Mouse (Mus musculus) neural tube, embryonic 12.5 days (tissue): ENCODE results near the gene Tnpo2. TPM values are rescaled to one million over a fixed set of nuclear protein-coding genes. Genes with fewer than 3 reads are reported as not detected.
A peak's percentile ranks its signal among the peaks of the same experiment; 100 is the strongest.

Source experiments
- ATAC-seq: fragments of 200-750 bp; cut with Nextera tagmentation; 2 replicates; pipeline ENCODE4 v1.8.0; 2017; ENCODE audit warnings: low read depth, mild to moderate bottlenecking, moderate TSS enrichment, moderate library complexity; ENCODE audit not compliant: low FRiP score
- H3K27ac ChIP-seq: fragments of 300-500 bp; sonication (generic); 2 replicates; pipeline ENCODE4 v1.5.1; 2016
- H3K27me3 ChIP-seq: fragments of 300-500 bp; sonication (generic); replicated peaks from 2 replicates; pipeline ENCODE4 v1.6.1; 2016; ENCODE audit warnings: mild to moderate bottlenecking
- H3K36me3 ChIP-seq: fragments of 300-500 bp; sonication (generic); 2 replicates; pipeline ENCODE4 v1.6.1; 2016; ENCODE audit warnings: mild to moderate bottlenecking
- H3K4me1 ChIP-seq: fragments of 300-500 bp; sonication (generic); 2 replicates; pipeline ENCODE4 v1.6.1; 2016
- H3K4me2 ChIP-seq: fragments of 300-500 bp; sonication (generic); replicated peaks from 2 replicates; pipeline ENCODE4 v1.6.1; 2016; ENCODE audit warnings: mild to moderate bottlenecking
- H3K4me3 ChIP-seq: fragments of 300-500 bp; sonication (generic); 2 replicates; pipeline ENCODE4 v1.5.1; 2016
- H3K9ac ChIP-seq: fragments of 300-500 bp; sonication (generic); 2 replicates; pipeline ENCODE4 v1.6.1; 2016; ENCODE audit warnings: mild to moderate bottlenecking
- H3K9me3 ChIP-seq: fragments of 300-500 bp; sonication (generic); 2 replicates; pipeline ENCODE4 v1.6.1; 2016; ENCODE audit warnings: mild to moderate bottlenecking
- WGBS: fragments of 180-500 bp; shearing (Covaris S2); methylation state at CpG from one replicate; pipeline ENCODE4 v1.1.7; 2016; 5-methylcytosine and 5-hydroxymethylcytosine counted together
- polyA plus RNA-seq: library from polyadenylated mRNA; unstranded; fragments of >200 nt; fragmentation: Nextera tagmentation; extraction: Ambion mirVana; gene quantifications from 2 replicates; pipeline ENCODE4 v1.2.1, GENCODE M21; 2016

Gene Tnpo2
- 39.2 and 40.4 TPM in 2 replicates for polyA plus RNA-seq

- peaks cover 30% of the 10 kb centered on the region for H3K4me1 ChIP-seq
- H3K4me3 ChIP-seq = peak within 1 kb of the TSS; percentile 89
- H3K4me2 ChIP-seq = peak within 1 kb of the TSS; percentile 99
- no peaks in the 10 kb centered on the region for H3K9me3 ChIP-seq
- whole genome bisulfite sequencing = under 1% methylated on average over 59 of the region's 59 CpGs
- H3K27ac ChIP-seq = peak within 1 kb of the TSS; percentile 98
- H3K9ac ChIP-seq = peak within 1 kb of the TSS; percentile 95
- ATAC-seq = peak; percentile 92
- no peaks in the 10 kb centered on the region for H3K27me3 ChIP-seq
- peaks cover 39% of the 10 kb centered on the region for H3K36me3 ChIP-seq
Measured at GRCm38 (mm10) chr8:85036718-85037365, at the start of gene Tnpo2. Tnpo2 (plus strand) TSS chr8:85036915.

- Histone ChIP-seq H3K9me3 (no peaks in the 10 kb centered on the region), H3K27me3 (peaks cover 32% of the 10 kb centered on the region), H3K27ac (no peak overlapping the region), H3K4me1 (peaks cover 26% of the 10 kb centered on the region), H3K36me3 (no peaks in the 10 kb centered on the region), H3K9ac (no peak overlapping the region), H3K4me2 (no peak overlapping the region), H3K4me3 (no peak overlapping the region)
- no peak for ATAC-seq
- WGBS = 83% methylated on average over 5 of the region's 5 CpGs
Measured at GRCm38 (mm10) chr8:84987388-84987787, 49.3 kb upstream of the Tnpo2 start.

- no peak for ATAC-seq
- 75% methylated on average over 2 of the region's 2 CpGs for WGBS
- Histone ChIP-seq H3K4me1 (peaks cover 26% of the 10 kb centered on the region), H3K36me3 (no peaks in the 10 kb centered on the region), H3K9ac (no peak overlapping the region), H3K4me3 (no peak overlapping the region), H3K9me3 (no peaks in the 10 kb centered on the region), H3K27ac (no peak overlapping the region), H3K27me3 (peaks cover 27% of the 10 kb centered on the region), H3K4me2 (no peak overlapping the region)
Measured at GRCm38 (mm10) chr8:84987903-84988302, 48.8 kb upstream of the Tnpo2 start.

- Histone ChIP-seq H3K27me3 (peaks cover 27% of the 10 kb centered on the region), H3K4me3 (no peak overlapping the region), H3K36me3 (no peaks in the 10 kb centered on the region), H3K27ac (no peak overlapping the region), H3K4me1 (peaks cover 26% of the 10 kb centered on the region), H3K9ac (no peak overlapping the region), H3K9me3 (no peaks in the 10 kb centered on the region), H3K4me2 (peak overlapping the region; percentile 89)
- ATAC-seq = no peak
- WGBS = 8% methylated on average over 15 of the region's 15 CpGs
Measured at GRCm38 (mm10) chr8:84989311-84989731, 47.4 kb upstream of the Tnpo2 start.

GRCm38 (mm10) chr8:84989810-84990209, 46.9 kb upstream of the Tnpo2 start:
- Histone ChIP-seq H3K4me3 (peak overlapping the region; percentile 55), H3K4me1 (peaks cover 21% of the 10 kb centered on the region), H3K9ac (peak overlapping the region; percentile 61), H3K36me3 (no peaks in the 10 kb centered on the region), H3K27ac (no peak overlapping the region), H3K4me2 (peak overlapping the region; percentile 89), H3K9me3 (no peaks in the 10 kb centered on the region), H3K27me3 (peaks cover 27% of the 10 kb centered on the region)
- ATAC-seq = peak; percentile 74
- WGBS = under 1% methylated on average over 15 of the region's 15 CpGs

GRCm38 (mm10) chr8:84990349-84990748, 46.4 kb upstream of the Tnpo2 start, which contains the start of gene Hook2:
Hook2 (plus strand) TSS chr8:84990603.
- H3K4me1 ChIP-seq = peaks cover 16% of the 10 kb centered on the region
- peaks cover 28% of the 10 kb centered on the region for H3K27me3 ChIP-seq
- H3K9me3 ChIP-seq = no peaks in the 10 kb centered on the region
- peak within 1 kb of the TSS; percentile 55 for H3K4me3 ChIP-seq
- peak; percentile 94 for ATAC-seq
- under 1% methylated on average over 28 of the region's 28 CpGs for WGBS
- H3K36me3 ChIP-seq = no peaks in the 10 kb centered on the region
- no peak within 1 kb of the TSS for H3K27ac ChIP-seq
- H3K9ac ChIP-seq = peak within 1 kb of the TSS; percentile 62
- H3K4me2 ChIP-seq = peak within 1 kb of the TSS; percentile 89

GRCm38 (mm10) chr8:84990836-84991235, 45.9 kb upstream of the Tnpo2 start:
- Histone ChIP-seq H3K36me3 (no peaks in the 10 kb centered on the region), H3K9ac (peak overlapping the region; percentile 62), H3K27me3 (peaks cover 33% of the 10 kb centered on the region), H3K4me2 (peak overlapping the region; percentile 89), H3K4me1 (peaks cover 14% of the 10 kb centered on the region; the same call in 1 of the 2 replicates), H3K9me3 (no peaks in the 10 kb centered on the region), H3K27ac (no peak overlapping the region), H3K4me3 (peak overlapping the region; percentile 55)
- ATAC-seq = peak; percentile 67
- 1% methylated on average over 15 of the region's 15 CpGs for WGBS

GRCm38 (mm10) chr8:84994375-84994774, 42.3 kb upstream of the Tnpo2 start:
- 95% methylated on average over 9 of the region's 9 CpGs for WGBS
- Histone ChIP-seq H3K9me3 (0 out of 2 replicates have a peak, but pooled peaks cover 3% of the 10 kb centered on the region), H3K27me3 (peaks cover 16% of the 10 kb centered on the region), H3K4me3 (no peak overlapping the region), H3K36me3 (no peaks in the 10 kb centered on the region), H3K4me2 (no peak overlapping the region), H3K4me1 (peaks cover 15% of the 10 kb centered on the region; the same call in 1 of the 2 replicates), H3K9ac (no peak overlapping the region), H3K27ac (no peak overlapping the region)
- no peak for ATAC-seq

- Histone ChIP-seq H3K4me2 (0 out of 2 replicates have a peak overlapping the region, but pooled peaks have one; percentile 20), H3K4me3 (no peak overlapping the region), H3K27ac (no peak overlapping the region), H3K4me1 (peaks cover 14% of the 10 kb centered on the region; the same call in 1 of the 2 replicates), H3K9ac (peak overlapping the region; percentile 26; the same call in 1 of the 2 replicates), H3K36me3 (no peaks in the 10 kb centered on the region), H3K9me3 (0 out of 2 replicates have a peak, but pooled peaks cover 3% of the 10 kb centered on the region), H3K27me3 (peaks cover 16% of the 10 kb centered on the region)
- ATAC-seq = no peak
- WGBS = 23% methylated on average over 25 of the region's 25 CpGs
Measured at GRCm38 (mm10) chr8:84995680-84996079, 41.0 kb upstream of the Tnpo2 start.

GRCm38 (mm10) chr8:84996978-84997377, 39.7 kb upstream of the Tnpo2 start:
- no peak for ATAC-seq
- 79% methylated on average over 5 of the region's 5 CpGs for WGBS
- H3K9ac ChIP-seq = no peak overlapping the region
- H3K9me3 ChIP-seq = 0 out of 2 replicates have a peak, but pooled peaks cover 3% of the 10 kb centered on the region
- H3K4me2 ChIP-seq = no peak overlapping the region
- peaks cover 9% of the 10 kb centered on the region; the same call in 1 of the 2 replicates for H3K4me1 ChIP-seq
- no peak overlapping the region for H3K4me3 ChIP-seq
- H3K36me3 ChIP-seq = no peaks in the 10 kb centered on the region
- peaks cover 16% of the 10 kb centered on the region for H3K27me3 ChIP-seq
- no peak overlapping the region for H3K27ac ChIP-seq

- Histone ChIP-seq H3K9ac (peak overlapping the region; percentile 36; the same call in 1 of the 2 replicates), H3K36me3 (peaks cover 2% of the 10 kb centered on the region; the same call in 1 of the 2 replicates), H3K4me2 (peak overlapping the region; percentile 49), H3K4me1 (peaks cover 9% of the 10 kb centered on the region; the same call in 1 of the 2 replicates), H3K27me3 (peaks cover 16% of the 10 kb centered on the region), H3K9me3 (0 out of 2 replicates have a peak, but pooled peaks cover 3% of the 10 kb centered on the region), H3K27ac (no peak overlapping the region), H3K4me3 (no peak overlapping the region; the same call in 1 of the 2 replicates)
- 8% methylated on average over 19 of the region's 19 CpGs for WGBS
- ATAC-seq = peak; percentile 75
Measured at GRCm38 (mm10) chr8:84997649-84998295, 38.9 kb upstream of the Tnpo2 start.

- Histone ChIP-seq H3K9ac (no peak overlapping the region), H3K4me3 (no peak overlapping the region), H3K36me3 (peaks cover 3% of the 10 kb centered on the region; the same call in 1 of the 2 replicates), H3K9me3 (no peaks in the 10 kb centered on the region), H3K27me3 (peaks cover 38% of the 10 kb centered on the region), H3K4me1 (no peaks in the 10 kb centered on the region), H3K27ac (no peak overlapping the region), H3K4me2 (no peak overlapping the region)
- ATAC-seq = no peak
- WGBS = 15% methylated on average over 25 of the region's 25 CpGs
Measured at GRCm38 (mm10) chr8:85007686-85008085, 29.0 kb upstream of the Tnpo2 start.
